ENCODE assay signal across 8 mouse cellular contexts in genomic region chr9:20740407-20740806, GRCm38 (mm10). TPM values are rescaled to one million over a fixed set of nuclear protein-coding genes. Genes with fewer than 3 reads are reported as not detected.
DNase-seq lines count a peak whose midpoint lies in the region; ATAC-seq lines count a peak whose summit lies in the region.

No protein-coding gene starts in this region.

- peak overlapping the region; percentile 17; the same call in 1 of the 2 replicates for H3K4me3 ChIP-seq in heart, embryonic 13.5 days
- no peak overlapping the region for H3K4me3 ChIP-seq in liver, embryonic 12.5 days
- no peak overlapping the region for H3K4me3 ChIP-seq in neural tube, embryonic 11.5 days (ENCODE audit: low read depth, low read length)
- H3K4me3 ChIP-seq in stomach, embryonic 16.5 days (replicated peaks; ENCODE audit: low read length), result peak overlapping the region; percentile 28; the same call in 1 of the 2 replicates

- H3K4me1 ChIP-seq in heart, embryonic 13.5 days, result peaks cover 4% of the 10 kb centered on the region
- peaks cover 4% of the 10 kb centered on the region for H3K4me1 ChIP-seq in liver, embryonic 12.5 days
- no peaks in the 10 kb centered on the region for H3K4me1 ChIP-seq in neural tube, embryonic 11.5 days (ENCODE audit: control insufficient read depth, insufficient read depth, low read length)
- peaks cover 7% of the 10 kb centered on the region for H3K4me1 ChIP-seq in stomach, embryonic 16.5 days (ENCODE audit: control insufficient read depth, insufficient read depth, low read length)

- 1% methylated on average over 12 of the region's 12 CpGs for WGBS in heart, embryonic 13.5 days
- WGBS in liver, embryonic 12.5 days (ENCODE audit: insufficient replicate concordance), result 2% methylated on average over 12 of the region's 12 CpGs
- 6% methylated on average over 12 of the region's 12 CpGs for WGBS in neural tube, embryonic 11.5 days
- under 1% methylated on average over 12 of the region's 12 CpGs for WGBS in stomach, embryonic 16.5 days

- H3K27ac ChIP-seq in heart, embryonic 13.5 days (replicated peaks), result no peak overlapping the region
- no peak overlapping the region for H3K27ac ChIP-seq in liver, embryonic 12.5 days
- H3K27ac ChIP-seq in neural tube, embryonic 11.5 days (ENCODE audit: low read depth, low read length), result no peak overlapping the region
- H3K27ac ChIP-seq in stomach, embryonic 16.5 days (ENCODE audit: low read length), result no peak overlapping the region

- no peak overlapping the region for H3K9ac ChIP-seq in heart, embryonic 13.5 days
- no peak overlapping the region for H3K9ac ChIP-seq in liver, embryonic 12.5 days
- no peak overlapping the region for H3K9ac ChIP-seq in neural tube, embryonic 11.5 days (ENCODE audit: low read length)
- peak overlapping the region; percentile 58 for H3K9ac ChIP-seq in stomach, embryonic 16.5 days (ENCODE audit: low read length)

- H3K36me3 ChIP-seq in heart, embryonic 13.5 days, result no peaks in the 10 kb centered on the region
- H3K36me3 ChIP-seq in liver, embryonic 12.5 days, result no peaks in the 10 kb centered on the region
- H3K36me3 ChIP-seq in neural tube, embryonic 11.5 days (ENCODE audit: control insufficient read depth, insufficient read depth, low read length), result no peaks in the 10 kb centered on the region
- no peaks in the 10 kb centered on the region for H3K36me3 ChIP-seq in stomach, embryonic 16.5 days (ENCODE audit: control insufficient read depth, insufficient read depth, low read length)

- peak overlapping the region; percentile 53 for H3K4me2 ChIP-seq in heart, embryonic 13.5 days
- peak overlapping the region; percentile 25; the same call in 1 of the 2 replicates for H3K4me2 ChIP-seq in liver, embryonic 12.5 days
- no peak overlapping the region for H3K4me2 ChIP-seq in neural tube, embryonic 11.5 days (ENCODE audit: low read depth)
- H3K4me2 ChIP-seq in stomach, embryonic 16.5 days (ENCODE audit: low read depth, low read length), result peak overlapping the region; percentile 50

- H3K27me3 ChIP-seq in heart, embryonic 13.5 days (replicated peaks), result peaks cover 62% of the 10 kb centered on the region
- peaks cover 63% of the 10 kb centered on the region for H3K27me3 ChIP-seq in liver, embryonic 12.5 days (replicated peaks)
- peaks cover 22% of the 10 kb centered on the region for H3K27me3 ChIP-seq in neural tube, embryonic 11.5 days (ENCODE audit: control insufficient read depth, insufficient read depth, low read length)
- peaks cover 26% of the 10 kb centered on the region for H3K27me3 ChIP-seq in stomach, embryonic 16.5 days (ENCODE audit: control insufficient read depth, insufficient read depth, low read length)

- ATAC-seq in heart, embryonic 13.5 days (ENCODE audit: extremely low read depth, insufficient number of reproducible peaks, low FRiP score, low TSS enrichment), result peak; percentile 51
- peak; percentile 69 for ATAC-seq in liver, embryonic 12.5 days
- peak; percentile 54; the same call in 1 of the 2 replicates for ATAC-seq in neural tube, embryonic 11.5 days (ENCODE audit: insufficient read depth, low FRiP score, low TSS enrichment)
- ATAC-seq in stomach, embryonic 16.5 days (ENCODE audit: insufficient read depth, low FRiP score), result peak; percentile 81

- no peaks in the 10 kb centered on the region for H3K9me3 ChIP-seq in heart, embryonic 13.5 days
- no peaks in the 10 kb centered on the region for H3K9me3 ChIP-seq in liver, embryonic 12.5 days (replicated peaks)
- H3K9me3 ChIP-seq in neural tube, embryonic 11.5 days (ENCODE audit: control insufficient read depth, low read length), result no peaks in the 10 kb centered on the region
- H3K9me3 ChIP-seq in stomach, embryonic 16.5 days (replicated peaks; ENCODE audit: control insufficient read depth, low read length), result no peaks in the 10 kb centered on the region

- DNase-seq in CD8-positive naive resting alpha-beta T cell, adult 2 months (ENCODE audit: low read depth in 2 of 2, low spot score in 2 of 2), result peak; percentile 60 to 68
- DNase-seq in c-Kit-negative CD71-positive TER-119-positive erythroid progenitor cells, embryonic 14.5 days (ENCODE audit: low read depth, low spot score), result peak; percentile 57
- peak; percentile 77 for DNase-seq in fibroblast of lung, adult 2 months (ENCODE audit: low read depth)
- peak; percentile 86 for DNase-seq in kidney, postnatal 14 days
- DNase-seq in neural tube, embryonic 11.5 days (ENCODE audit: low spot score), result peak; percentile 84

RNA-seq across cellular contexts. Expression of gene Olfm2, which starts 5.7 kb away (rescaled TPM):
- 0.70 and 0.79 TPM in 2 replicates for polyA plus RNA-seq in heart, embryonic 13.5 days (2015; fragmentation: Nextera tagmentation; extraction: Ambion mirVana)
- 0.28 and 0.32 TPM in 2 replicates for polyA plus RNA-seq in liver, embryonic 12.5 days (2016; fragmentation: Nextera tagmentation; extraction: Ambion mirVana)
- polyA plus RNA-seq in neural tube, embryonic 11.5 days (2014; fragmentation: Nextera tagmentation; extraction: Ambion mirVana), result 76.1 and 88.4 TPM in 2 replicates
- polyA plus RNA-seq in stomach, embryonic 16.5 days (2015; fragmentation: Nextera tagmentation; extraction: Ambion mirVana), result 7.4 and 8.3 TPM in 2 replicates

Comparison
In these comparisons a context has a peak if more than half of its experiments do, and no peak if none do; other contexts are left out.
1. H3K4me3 ChIP-seq: peak in heart, embryonic 13.5 days (single experiment) and stomach, embryonic 16.5 days (single experiment); none in liver, embryonic 12.5 days (single experiment) and neural tube, embryonic 11.5 days (single experiment).
2. Peak in every context shown above with its lines, with median percentiles within 50 percentile points of each other: DNase-seq and ATAC-seq.